Mouse (Mus musculus): ENCODE results near the gene Pofut2. TPM values are rescaled to one million over a fixed set of nuclear protein-coding genes. Genes with fewer than 3 reads are reported as not detected.

The Pofut2 gene
- polyA plus RNA-seq (2016; fragmentation: Nextera tagmentation; extraction: Ambion mirVana) = 40.7 and 43.2 TPM in 2 replicates

GRCm38 (mm10) chr10:77258704-77259621 lies at the start of gene Pofut2:
Gene Pofut2, plus strand, starts transcription at chr10:77259218.
- Histone ChIP-seq H3K4me2 (peak within 1 kb of the TSS; percentile 94), H3K36me3 (peaks cover 37% of the 10 kb centered on the region), H3K27me3 (replicated peaks) (no peaks in the 10 kb centered on the region), H3K4me1 (peaks cover 23% of the 10 kb centered on the region), H3K27ac (peak within 1 kb of the TSS; percentile 87), H3K9ac (peak within 1 kb of the TSS; percentile 92), H3K4me3 (peak within 1 kb of the TSS; percentile 96), H3K9me3 (replicated peaks) (no peaks in the 10 kb centered on the region)
- WGBS (ENCODE audit: insufficient replicate concordance) = under 1% methylated on average over 81 of the region's 81 CpGs
- peak; percentile 98 for ATAC-seq

GRCm38 (mm10) chr10:77209261-77209660 lies 49.8 kb upstream of the Pofut2 start:
- Histone ChIP-seq H3K27me3 (replicated peaks) (no peaks in the 10 kb centered on the region), H3K27ac (0 out of 2 replicates have a peak overlapping the region, but pooled peaks have one; percentile 20), H3K36me3 (no peaks in the 10 kb centered on the region), H3K4me1 (peaks cover 68% of the 10 kb centered on the region), H3K4me3 (no peak overlapping the region), H3K4me2 (no peak overlapping the region), H3K9me3 (replicated peaks) (no peaks in the 10 kb centered on the region), H3K9ac (no peak overlapping the region)
- no peak for ATAC-seq
- WGBS (ENCODE audit: insufficient replicate concordance) = 76% methylated on average over 5 of the region's 5 CpGs

GRCm38 (mm10) chr10:77210666-77211065 lies 48.4 kb upstream of the Pofut2 start:
- Histone ChIP-seq H3K27ac (peak overlapping the region; percentile 97), H3K9ac (peak overlapping the region; percentile 65), H3K4me3 (peak overlapping the region; percentile 33), H3K9me3 (replicated peaks) (no peaks in the 10 kb centered on the region), H3K4me1 (peaks cover 82% of the 10 kb centered on the region), H3K4me2 (peak overlapping the region; percentile 65), H3K36me3 (no peaks in the 10 kb centered on the region), H3K27me3 (replicated peaks) (no peaks in the 10 kb centered on the region)
- 71% methylated on average over 3 of the region's 3 CpGs for WGBS (ENCODE audit: insufficient replicate concordance)
- ATAC-seq = no peak; the same call in none of the 2 replicates

GRCm38 (mm10) chr10:77211116-77211570 lies 47.9 kb upstream of the Pofut2 start:
- WGBS (ENCODE audit: insufficient replicate concordance) = 11% methylated on average over 11 of the region's 11 CpGs
- peak; percentile 88 for ATAC-seq
- Histone ChIP-seq H3K27ac (peak overlapping the region; percentile 97), H3K9me3 (replicated peaks) (no peaks in the 10 kb centered on the region), H3K27me3 (replicated peaks) (no peaks in the 10 kb centered on the region), H3K4me1 (peaks cover 87% of the 10 kb centered on the region), H3K4me2 (peak overlapping the region; percentile 65), H3K9ac (peak overlapping the region; percentile 65), H3K4me3 (peak overlapping the region; percentile 33), H3K36me3 (no peaks in the 10 kb centered on the region)

- H3K27ac ChIP-seq = peak overlapping the region; percentile 97
- no peaks in the 10 kb centered on the region for H3K36me3 ChIP-seq
- H3K9me3 ChIP-seq (replicated peaks) = no peaks in the 10 kb centered on the region
- ATAC-seq = no peak
- peaks cover 87% of the 10 kb centered on the region for H3K4me1 ChIP-seq
- H3K4me2 ChIP-seq = peak overlapping the region; percentile 65
- no peaks in the 10 kb centered on the region for H3K27me3 ChIP-seq (replicated peaks)
- H3K9ac ChIP-seq = peak overlapping the region; percentile 65
- 86% methylated on average over 6 of the region's 6 CpGs for WGBS (ENCODE audit: insufficient replicate concordance)
- H3K4me3 ChIP-seq = peak overlapping the region; percentile 33; the same call in 1 of the 2 replicates
Measured at GRCm38 (mm10) chr10:77212354-77213120, 46.5 kb upstream of the Pofut2 start.

GRCm38 (mm10) chr10:77213483-77213882 lies 45.5 kb upstream of the Pofut2 start:
- Histone ChIP-seq H3K9ac (0 out of 2 replicates have a peak overlapping the region, but pooled peaks have one; percentile 7), H3K36me3 (no peaks in the 10 kb centered on the region), H3K27ac (peak overlapping the region; percentile 97), H3K4me2 (no peak overlapping the region), H3K9me3 (replicated peaks) (no peaks in the 10 kb centered on the region), H3K4me1 (peaks cover 95% of the 10 kb centered on the region), H3K27me3 (replicated peaks) (no peaks in the 10 kb centered on the region), H3K4me3 (no peak overlapping the region)
- no peak for ATAC-seq
- 73% methylated on average over 5 of the region's 5 CpGs for WGBS (ENCODE audit: insufficient replicate concordance)

- H3K27ac ChIP-seq = 0 out of 2 replicates have a peak overlapping the region, but pooled peaks have one; percentile 2
- H3K4me2 ChIP-seq = no peak overlapping the region
- no peaks in the 10 kb centered on the region for H3K36me3 ChIP-seq
- no peak overlapping the region for H3K4me3 ChIP-seq
- H3K4me1 ChIP-seq = peaks cover 97% of the 10 kb centered on the region
- H3K9me3 ChIP-seq (replicated peaks) = no peaks in the 10 kb centered on the region
- no peak overlapping the region for H3K9ac ChIP-seq
- WGBS (ENCODE audit: insufficient replicate concordance) = 53% methylated on average over 8 of the region's 8 CpGs
- no peak for ATAC-seq
- H3K27me3 ChIP-seq (replicated peaks) = no peaks in the 10 kb centered on the region
Measured at GRCm38 (mm10) chr10:77214586-77214985, 44.4 kb upstream of the Pofut2 start.

GRCm38 (mm10) chr10:77215641-77216040 lies 43.4 kb upstream of the Pofut2 start:
- Histone ChIP-seq H3K27ac (peak overlapping the region; percentile 75), H3K4me2 (peak overlapping the region; percentile 20), H3K4me3 (no peak overlapping the region), H3K9ac (peak overlapping the region; percentile 30; the same call in 1 of the 2 replicates), H3K27me3 (replicated peaks) (no peaks in the 10 kb centered on the region), H3K4me1 (peaks cover 98% of the 10 kb centered on the region), H3K36me3 (no peaks in the 10 kb centered on the region), H3K9me3 (replicated peaks) (no peaks in the 10 kb centered on the region)
- ATAC-seq = peak; percentile 48
- 25% methylated on average over 4 of the region's 4 CpGs for WGBS (ENCODE audit: insufficient replicate concordance)

- H3K4me1 ChIP-seq = peaks cover 98% of the 10 kb centered on the region
- H3K9me3 ChIP-seq (replicated peaks) = no peaks in the 10 kb centered on the region
- ATAC-seq = no peak
- H3K4me2 ChIP-seq = peak overlapping the region; percentile 20; the same call in 1 of the 2 replicates
- no peak overlapping the region for H3K9ac ChIP-seq
- H3K4me3 ChIP-seq = no peak overlapping the region
- peak overlapping the region; percentile 75 for H3K27ac ChIP-seq
- H3K36me3 ChIP-seq = no peaks in the 10 kb centered on the region
- WGBS (ENCODE audit: insufficient replicate concordance) = 49% methylated on average over 2 of the region's 2 CpGs
- no peaks in the 10 kb centered on the region for H3K27me3 ChIP-seq (replicated peaks)
Measured at GRCm38 (mm10) chr10:77216313-77216712, 42.7 kb upstream of the Pofut2 start.

GRCm38 (mm10) chr10:77217155-77217731 lies 41.8 kb upstream of the Pofut2 start:
- Histone ChIP-seq H3K9ac (no peak overlapping the region), H3K36me3 (no peaks in the 10 kb centered on the region), H3K27me3 (replicated peaks) (no peaks in the 10 kb centered on the region), H3K27ac (peak overlapping the region; percentile 52), H3K4me3 (no peak overlapping the region), H3K9me3 (replicated peaks) (no peaks in the 10 kb centered on the region), H3K4me1 (peaks cover 98% of the 10 kb centered on the region), H3K4me2 (no peak overlapping the region)
- no peak for ATAC-seq
- WGBS (ENCODE audit: insufficient replicate concordance) = 59% methylated on average over 6 of the region's 6 CpGs

- H3K27ac ChIP-seq = peak overlapping the region; percentile 52; the same call in 1 of the 2 replicates
- peaks cover 98% of the 10 kb centered on the region for H3K4me1 ChIP-seq
- 57% methylated on average over 4 of the region's 4 CpGs for WGBS (ENCODE audit: insufficient replicate concordance)
- H3K4me2 ChIP-seq = no peak overlapping the region
- ATAC-seq = no peak
- H3K4me3 ChIP-seq = no peak overlapping the region
- H3K27me3 ChIP-seq (replicated peaks) = no peaks in the 10 kb centered on the region
- no peaks in the 10 kb centered on the region for H3K36me3 ChIP-seq
- H3K9me3 ChIP-seq (replicated peaks) = no peaks in the 10 kb centered on the region
- no peak overlapping the region for H3K9ac ChIP-seq
Measured at GRCm38 (mm10) chr10:77218059-77218458, 41.0 kb upstream of the Pofut2 start.
